Mouse (Mus musculus): ENCODE measurements at regions not wholly inside any gene's neighbourhood (a gene's known extent, or its start where the extent isn't known, plus 50 kb on each side); places are given as distances from the start of the nearest gene placed in this dataset.

GRCm38 (mm10) chr17:60180646-60181045, 1167.5 kb upstream of the Nudt12 start:
- Histone ChIP-seq H3K9ac (no peak overlapping the region), H3K4me2 (ENCODE audit: low read depth) (no peak overlapping the region), H3K27ac (ENCODE audit: low read depth, low read length) (no peak overlapping the region), H3K36me3 (ENCODE audit: insufficient read depth) (no peaks in the 10 kb centered on the region), H3K4me1 (ENCODE audit: insufficient read depth) (no peaks in the 10 kb centered on the region), H3K27me3 (ENCODE audit: insufficient read depth, low read length) (no peaks in the 10 kb centered on the region), H3K9me3 (ENCODE audit: low read length) (no peaks in the 10 kb centered on the region), H3K4me3 (ENCODE audit: low read depth, low read length) (no peak overlapping the region)
- 51% methylated on average over 4 of the region's 4 CpGs for WGBS
- no peak for ATAC-seq
- TF ChIP-seq CTCF (IDR thresholded peaks at IDR 0.05; ENCODE audit: low read depth), result no peak
- DNase-seq, result no peak

- Histone ChIP-seq H3K4me3 (ENCODE audit: low read depth, low read length) (no peak overlapping the region), H3K4me1 (ENCODE audit: insufficient read depth) (no peaks in the 10 kb centered on the region), H3K9ac (no peak overlapping the region), H3K4me2 (ENCODE audit: low read depth) (no peak overlapping the region), H3K27me3 (ENCODE audit: insufficient read depth, low read length) (no peaks in the 10 kb centered on the region), H3K36me3 (ENCODE audit: insufficient read depth) (no peaks in the 10 kb centered on the region), H3K9me3 (ENCODE audit: low read length) (no peaks in the 10 kb centered on the region), H3K27ac (ENCODE audit: low read depth, low read length) (no peak overlapping the region)
- no peak for TF ChIP-seq CTCF (IDR thresholded peaks at IDR 0.05; ENCODE audit: low read depth)
- ATAC-seq (no peak), DNase-seq (no peak)
These were observed 1152.4 kb upstream of the Nudt12 start for GRCm38 (mm10) chr17:60165592-60165991.

GRCm38 (mm10) chr17:60130589-60130988, 1117.4 kb upstream of the Nudt12 start:
- Histone ChIP-seq H3K4me2 (ENCODE audit: low read depth) (no peak overlapping the region), H3K4me1 (ENCODE audit: insufficient read depth) (no peaks in the 10 kb centered on the region), H3K9ac (no peak overlapping the region), H3K9me3 (ENCODE audit: low read length) (no peaks in the 10 kb centered on the region), H3K4me3 (ENCODE audit: low read depth, low read length) (no peak overlapping the region), H3K27ac (ENCODE audit: low read depth, low read length) (no peak overlapping the region), H3K27me3 (ENCODE audit: insufficient read depth, low read length) (no peaks in the 10 kb centered on the region), H3K36me3 (ENCODE audit: insufficient read depth) (no peaks in the 10 kb centered on the region)
- DNase-seq (no peak), ATAC-seq (no peak)
- no peak for TF ChIP-seq CTCF (IDR thresholded peaks at IDR 0.05; ENCODE audit: low read depth)
- 78% methylated on average over 4 of the region's 4 CpGs for WGBS

GRCm38 (mm10) chr17:60098763-60099162, 1085.6 kb upstream of the Nudt12 start:
- Histone ChIP-seq H3K9me3 (ENCODE audit: low read length) (no peaks in the 10 kb centered on the region), H3K4me1 (ENCODE audit: insufficient read depth) (no peaks in the 10 kb centered on the region), H3K4me2 (ENCODE audit: low read depth) (no peak overlapping the region), H3K27ac (ENCODE audit: low read depth, low read length) (no peak overlapping the region), H3K4me3 (ENCODE audit: low read depth, low read length) (no peak overlapping the region), H3K36me3 (ENCODE audit: insufficient read depth) (no peaks in the 10 kb centered on the region), H3K27me3 (ENCODE audit: insufficient read depth, low read length) (no peaks in the 10 kb centered on the region), H3K9ac (no peak overlapping the region)
- TF ChIP-seq CTCF (IDR thresholded peaks at IDR 0.05; ENCODE audit: low read depth), result no peak
- DNase-seq, result no peak
- ATAC-seq, result no peak
